Mouse (Mus musculus): ENCODE results near the gene Ercc8. TPM values are rescaled to one million over a fixed set of nuclear protein-coding genes. Genes with fewer than 3 reads are reported as not detected.

The Ercc8 gene
- polyA plus RNA-seq, 1 experiment from 2014 or later = 23.4 TPM

- peaks cover 8% of the 10 kb centered on the region; the same call in 1 of the 2 replicates for H3K36me3 ChIP-seq
- peaks cover 7% of the 10 kb centered on the region; the same call in 1 of the 2 replicates for H3K4me1 ChIP-seq
- ATAC-seq (ENCODE audit: low FRiP score, low read depth) = no peak
- H3K27ac ChIP-seq = no peak overlapping the region
- 93% methylated on average over 9 of the region's 9 CpGs for WGBS
- no peak overlapping the region for H3K9ac ChIP-seq
- no peak overlapping the region for H3K4me3 ChIP-seq
- H3K27me3 ChIP-seq (replicated peaks) = no peaks in the 10 kb centered on the region
- no peaks in the 10 kb centered on the region for H3K9me3 ChIP-seq
- H3K4me2 ChIP-seq (replicated peaks) = no peak overlapping the region
These were observed 5.4 kb downstream of the Ercc8 start for GRCm38 (mm10) chr13:108163912-108164311.

DNA sequence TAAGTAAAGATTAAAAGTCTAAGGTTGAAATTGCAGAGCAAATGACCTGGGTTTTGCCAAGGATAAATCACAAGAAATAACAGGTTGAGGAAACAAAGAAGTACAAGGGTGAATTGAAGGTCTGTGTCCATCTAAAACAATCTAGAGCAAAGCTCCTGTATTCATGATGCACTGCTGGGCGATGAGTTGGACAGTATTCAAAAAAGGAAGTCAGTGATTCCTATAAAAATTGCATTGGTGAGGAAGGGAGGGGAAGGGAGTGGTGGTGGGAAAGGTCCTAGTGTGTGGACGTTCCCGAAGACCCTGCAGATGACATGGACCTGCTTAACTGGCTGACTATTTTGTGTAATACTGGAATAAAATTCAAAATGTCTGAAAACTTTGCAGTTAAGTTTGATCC is 6.1 kb downstream of the Ercc8 start:
- no peak overlapping the region for H3K27ac ChIP-seq
- H3K9me3 ChIP-seq = no peaks in the 10 kb centered on the region
- 93% methylated on average over 3 of the region's 3 CpGs for WGBS
- H3K4me1 ChIP-seq = peaks cover 2% of the 10 kb centered on the region; the same call in 1 of the 2 replicates
- H3K27me3 ChIP-seq (replicated peaks) = no peaks in the 10 kb centered on the region
- no peak overlapping the region for H3K4me2 ChIP-seq (replicated peaks)
- peaks cover 8% of the 10 kb centered on the region; the same call in 1 of the 2 replicates for H3K36me3 ChIP-seq
- H3K4me3 ChIP-seq = no peak overlapping the region
- ATAC-seq (ENCODE audit: low FRiP score, low read depth) = no peak
- H3K9ac ChIP-seq = no peak overlapping the region

GRCm38 (mm10) chr13:108170002-108170401 is 11.5 kb downstream of the Ercc8 start:
- Histone ChIP-seq H3K27ac (no peak overlapping the region), H3K4me2 (replicated peaks) (no peak overlapping the region), H3K9ac (no peak overlapping the region), H3K9me3 (no peaks in the 10 kb centered on the region), H3K4me1 (no peaks in the 10 kb centered on the region), H3K36me3 (peaks cover 30% of the 10 kb centered on the region), H3K27me3 (replicated peaks) (no peaks in the 10 kb centered on the region), H3K4me3 (no peak overlapping the region)
- 93% methylated on average over 1 of the region's 1 CpGs for WGBS
- ATAC-seq (ENCODE audit: low FRiP score, low read depth) = no peak

GRCm38 (mm10) chr13:108170511-108170910 is 12.0 kb downstream of the Ercc8 start:
- Histone ChIP-seq H3K4me3 (no peak overlapping the region), H3K36me3 (peaks cover 30% of the 10 kb centered on the region), H3K27me3 (replicated peaks) (no peaks in the 10 kb centered on the region), H3K27ac (no peak overlapping the region), H3K9ac (no peak overlapping the region), H3K4me2 (replicated peaks) (no peak overlapping the region), H3K4me1 (no peaks in the 10 kb centered on the region), H3K9me3 (no peaks in the 10 kb centered on the region)
- WGBS = 90% methylated on average over 8 of the region's 8 CpGs
- ATAC-seq (ENCODE audit: low FRiP score, low read depth) = no peak

GRCm38 (mm10) chr13:108179618-108180017 is 21.1 kb downstream of the Ercc8 start:
- ATAC-seq (ENCODE audit: low FRiP score, low read depth) = no peak
- peaks cover 52% of the 10 kb centered on the region for H3K36me3 ChIP-seq
- no peak overlapping the region for H3K27ac ChIP-seq
- H3K9me3 ChIP-seq = no peaks in the 10 kb centered on the region
- H3K4me3 ChIP-seq = no peak overlapping the region
- no peak overlapping the region for H3K4me2 ChIP-seq (replicated peaks)
- no peak overlapping the region for H3K9ac ChIP-seq
- no peaks in the 10 kb centered on the region for H3K27me3 ChIP-seq (replicated peaks)
- no peaks in the 10 kb centered on the region for H3K4me1 ChIP-seq
- WGBS = 90% methylated on average over 8 of the region's 8 CpGs

- 83% methylated on average over 5 of the region's 5 CpGs for WGBS
- Histone ChIP-seq H3K27ac (no peak overlapping the region), H3K27me3 (replicated peaks) (no peaks in the 10 kb centered on the region), H3K36me3 (peaks cover 60% of the 10 kb centered on the region), H3K4me2 (replicated peaks) (no peak overlapping the region), H3K9ac (no peak overlapping the region), H3K4me3 (no peak overlapping the region), H3K4me1 (no peaks in the 10 kb centered on the region), H3K9me3 (no peaks in the 10 kb centered on the region)
- ATAC-seq (ENCODE audit: low FRiP score, low read depth) = no peak
These were observed 22.3 kb downstream of the Ercc8 start for GRCm38 (mm10) chr13:108180821-108181220.

DNA sequence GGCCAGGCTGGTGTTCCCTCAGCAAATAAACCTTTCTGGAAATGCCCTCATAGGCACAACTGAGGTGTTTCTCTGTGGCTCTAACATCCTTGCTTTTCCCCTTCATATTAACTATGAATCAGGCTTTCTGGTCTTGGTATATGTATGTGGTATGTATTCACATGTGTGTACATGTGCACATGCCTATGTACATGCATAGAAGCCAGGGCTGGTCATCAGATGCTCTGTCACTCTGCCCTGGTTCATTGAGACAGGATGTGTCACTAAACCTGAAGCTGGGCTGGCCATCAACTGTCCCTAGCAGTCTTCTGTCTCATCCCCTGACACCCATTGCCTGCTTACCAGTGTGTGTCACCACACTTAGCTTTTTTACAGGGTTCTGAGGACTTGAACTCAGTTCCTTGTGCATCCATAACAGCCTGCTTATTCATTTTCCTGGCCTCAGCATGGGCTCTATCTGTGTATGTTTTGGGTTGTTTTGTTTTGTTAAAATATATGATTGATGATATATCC is 26.3 kb downstream of the Ercc8 start:
- Histone ChIP-seq H3K9me3 (no peaks in the 10 kb centered on the region), H3K27me3 (replicated peaks) (no peaks in the 10 kb centered on the region), H3K4me1 (no peaks in the 10 kb centered on the region), H3K9ac (no peak overlapping the region), H3K27ac (no peak overlapping the region), H3K36me3 (peaks cover 48% of the 10 kb centered on the region), H3K4me2 (replicated peaks) (no peak overlapping the region), H3K4me3 (no peak overlapping the region)
- no peak for ATAC-seq (ENCODE audit: low FRiP score, low read depth)

DNA sequence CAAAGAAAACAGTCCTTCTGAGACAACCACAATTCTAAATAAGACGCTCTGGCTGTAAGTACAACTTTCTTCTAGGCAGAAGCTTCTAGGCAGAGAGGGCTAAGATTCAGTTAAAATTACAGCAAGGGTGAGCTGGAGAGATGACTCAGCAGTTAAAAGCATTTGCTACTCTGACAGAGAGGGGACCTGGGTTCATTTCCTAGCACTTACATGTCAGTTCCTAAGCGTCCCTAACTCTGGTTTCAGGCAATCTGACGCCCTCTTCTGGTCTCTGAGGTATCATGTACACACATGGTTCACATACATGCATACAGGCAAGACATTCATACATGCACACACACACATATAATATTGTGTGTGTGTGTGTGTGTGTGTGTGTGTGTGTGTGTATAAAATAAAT is 27.0 kb downstream of the Ercc8 start:
- WGBS = 94% methylated on average over 3 of the region's 3 CpGs
- Histone ChIP-seq H3K4me2 (replicated peaks) (no peak overlapping the region), H3K9ac (no peak overlapping the region), H3K4me1 (no peaks in the 10 kb centered on the region), H3K9me3 (no peaks in the 10 kb centered on the region), H3K27me3 (replicated peaks) (no peaks in the 10 kb centered on the region), H3K27ac (no peak overlapping the region), H3K4me3 (no peak overlapping the region), H3K36me3 (peaks cover 47% of the 10 kb centered on the region)
- no peak for ATAC-seq (ENCODE audit: low FRiP score, low read depth)

DNA sequence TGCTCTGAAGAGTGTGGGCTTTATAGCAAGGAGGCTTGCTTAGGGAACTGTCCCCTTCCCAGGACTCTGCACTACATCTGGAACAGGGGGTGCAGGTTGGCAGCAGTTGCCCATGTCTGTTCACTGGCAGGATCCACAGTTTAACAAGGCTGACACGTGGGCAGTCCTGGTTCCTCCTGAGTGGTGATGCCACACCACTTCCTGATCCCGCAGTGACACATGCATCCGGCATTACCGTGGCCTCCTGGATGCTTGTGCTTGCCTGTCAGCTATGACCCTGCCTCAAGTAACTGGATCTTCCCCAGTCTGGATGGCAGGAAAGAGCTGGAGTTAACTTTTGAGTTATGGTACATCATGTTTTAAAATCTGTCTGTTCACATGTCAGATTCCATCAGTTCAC is 29.5 kb downstream of the Ercc8 start:
- no peak overlapping the region for H3K4me2 ChIP-seq (replicated peaks)
- no peaks in the 10 kb centered on the region for H3K9me3 ChIP-seq
- no peaks in the 10 kb centered on the region for H3K27me3 ChIP-seq (replicated peaks)
- no peak for ATAC-seq (ENCODE audit: low FRiP score, low read depth)
- H3K9ac ChIP-seq = no peak overlapping the region
- H3K4me3 ChIP-seq = no peak overlapping the region
- H3K36me3 ChIP-seq = peaks cover 30% of the 10 kb centered on the region
- H3K4me1 ChIP-seq = no peaks in the 10 kb centered on the region
- 92% methylated on average over 4 of the region's 4 CpGs for WGBS
- no peak overlapping the region for H3K27ac ChIP-seq

GRCm38 (mm10) chr13:108191074-108191720 is 32.7 kb downstream of the Ercc8 start:
- H3K9ac ChIP-seq = no peak overlapping the region
- no peak overlapping the region for H3K27ac ChIP-seq
- H3K27me3 ChIP-seq (replicated peaks) = no peaks in the 10 kb centered on the region
- H3K4me3 ChIP-seq = no peak overlapping the region
- peaks cover 25% of the 10 kb centered on the region; the same call in 1 of the 2 replicates for H3K36me3 ChIP-seq
- no peaks in the 10 kb centered on the region for H3K9me3 ChIP-seq
- no peak for ATAC-seq (ENCODE audit: low FRiP score, low read depth)
- 62% methylated on average over 11 of the region's 11 CpGs for WGBS
- H3K4me1 ChIP-seq = no peaks in the 10 kb centered on the region
- H3K4me2 ChIP-seq (replicated peaks) = no peak overlapping the region

GRCm38 (mm10) chr13:108195474-108195873 is 36.9 kb downstream of the Ercc8 start:
- Histone ChIP-seq H3K9me3 (no peaks in the 10 kb centered on the region), H3K4me2 (replicated peaks) (no peak overlapping the region), H3K4me3 (no peak overlapping the region), H3K27ac (no peak overlapping the region), H3K27me3 (replicated peaks) (no peaks in the 10 kb centered on the region), H3K4me1 (no peaks in the 10 kb centered on the region), H3K9ac (no peak overlapping the region), H3K36me3 (peaks cover 17% of the 10 kb centered on the region; the same call in 1 of the 2 replicates)
- ATAC-seq (ENCODE audit: low FRiP score, low read depth) = no peak
- WGBS = 90% methylated on average over 6 of the region's 6 CpGs

DNA sequence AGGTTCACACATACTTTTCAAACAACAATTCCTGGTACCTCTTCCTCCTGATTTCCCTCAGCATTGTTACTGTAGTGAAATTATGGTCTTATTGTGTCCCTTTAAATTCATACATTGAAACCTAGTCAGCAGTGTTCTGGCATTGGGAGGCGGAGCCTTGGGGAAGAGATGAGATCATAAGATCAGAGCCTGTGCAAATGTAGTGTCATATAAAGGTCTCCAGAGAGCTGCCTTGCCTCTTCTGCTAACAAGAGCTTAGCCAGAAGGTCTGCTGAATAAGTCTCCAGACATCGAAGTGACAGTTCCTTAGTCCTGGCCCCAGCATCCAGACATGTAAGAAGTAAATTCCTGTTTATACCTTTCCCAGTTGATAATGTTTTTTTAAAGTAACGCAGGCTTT is 46.3 kb downstream of the Ercc8 start:
- no peaks in the 10 kb centered on the region for H3K9me3 ChIP-seq
- no peaks in the 10 kb centered on the region for H3K27me3 ChIP-seq (replicated peaks)
- no peaks in the 10 kb centered on the region for H3K36me3 ChIP-seq
- H3K4me2 ChIP-seq (replicated peaks) = no peak overlapping the region
- H3K4me3 ChIP-seq = no peak overlapping the region
- no peak for ATAC-seq (ENCODE audit: low FRiP score, low read depth)
- H3K9ac ChIP-seq = no peak overlapping the region
- no peaks in the 10 kb centered on the region for H3K4me1 ChIP-seq
- no peak overlapping the region for H3K27ac ChIP-seq
- 86% methylated on average over 3 of the region's 3 CpGs for WGBS

DNA sequence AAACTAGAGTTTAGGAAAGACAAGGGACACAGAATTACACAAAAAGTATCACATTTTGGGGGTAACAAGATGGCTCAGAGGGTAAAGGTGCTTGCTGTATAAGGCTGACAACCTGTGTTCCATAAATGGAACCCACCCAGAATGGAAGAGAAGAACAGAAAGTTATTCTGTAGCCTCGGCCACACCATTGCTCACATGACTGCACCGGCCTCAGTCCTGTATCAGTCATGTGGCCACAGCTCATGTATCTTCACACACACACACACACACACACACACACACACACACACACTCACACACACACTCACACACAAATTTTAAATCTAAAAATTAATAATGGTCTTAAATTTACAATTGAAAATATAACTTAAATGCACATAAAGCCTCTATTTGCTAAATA is 48.9 kb downstream of the Ercc8 start:
- Histone ChIP-seq H3K36me3 (no peaks in the 10 kb centered on the region), H3K9me3 (no peaks in the 10 kb centered on the region), H3K4me2 (replicated peaks) (no peak overlapping the region), H3K27ac (no peak overlapping the region), H3K9ac (no peak overlapping the region), H3K27me3 (replicated peaks) (no peaks in the 10 kb centered on the region), H3K4me1 (no peaks in the 10 kb centered on the region), H3K4me3 (no peak overlapping the region)
- WGBS = 90% methylated on average over 2 of the region's 2 CpGs
- ATAC-seq (ENCODE audit: low FRiP score, low read depth) = no peak
